Mouse (Mus musculus): ENCODE data around the gene Dstyk.
"Not testable (repeated sequence)": the region's sequence is repeated elsewhere in the genome, so short reads cannot be mapped to it uniquely, and the experiment has no call there.

Gene Dstyk

DNA sequence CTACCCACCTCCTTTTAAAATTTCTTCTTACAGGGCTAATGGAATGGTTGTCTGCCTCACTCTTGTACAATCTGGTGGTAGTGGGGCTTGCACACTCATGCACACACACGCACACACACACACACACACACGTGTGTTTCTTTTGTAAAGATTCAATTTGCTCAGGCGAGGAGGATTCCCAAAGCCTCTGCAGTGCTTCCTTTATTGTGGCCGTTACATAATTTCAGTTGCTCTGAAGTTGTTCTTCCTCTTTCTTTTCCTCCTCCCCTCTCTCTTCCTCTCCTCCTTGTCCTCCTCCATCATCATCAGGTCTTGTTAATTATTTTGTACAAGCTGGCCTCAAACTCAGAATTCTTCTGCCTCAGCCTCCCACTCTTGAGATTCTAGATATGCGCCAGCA is 20.0 kb downstream of the Dstyk start:
- no peak for DNase-seq

DNA sequence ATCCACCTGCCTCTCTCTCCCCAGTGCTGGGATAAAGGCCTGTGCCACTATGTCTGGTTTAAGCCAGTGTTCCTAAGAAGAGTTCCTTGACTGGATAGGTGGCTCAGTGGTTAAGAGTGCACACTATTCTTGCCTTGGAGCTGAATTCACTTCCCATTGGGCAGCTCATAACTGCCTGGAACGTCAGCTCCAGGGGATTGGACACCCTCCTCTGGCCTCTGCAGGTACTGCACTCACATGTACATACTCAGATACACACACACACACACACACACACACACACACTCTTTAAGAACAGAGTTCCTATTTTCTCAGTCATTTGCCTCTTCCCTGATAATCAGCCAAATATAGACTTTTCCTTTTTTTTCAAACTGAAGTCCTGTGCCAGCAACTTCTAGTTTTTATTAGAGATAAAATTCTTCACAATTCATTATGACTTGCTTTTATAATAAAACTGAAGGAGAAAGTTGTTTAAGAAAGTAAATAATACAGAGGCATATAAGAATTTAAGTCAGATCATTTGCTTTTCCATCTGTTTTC is 23.6 kb downstream of the Dstyk start:
- DNase-seq = peak in 1 of 2 experiments; percentile 29

DNA sequence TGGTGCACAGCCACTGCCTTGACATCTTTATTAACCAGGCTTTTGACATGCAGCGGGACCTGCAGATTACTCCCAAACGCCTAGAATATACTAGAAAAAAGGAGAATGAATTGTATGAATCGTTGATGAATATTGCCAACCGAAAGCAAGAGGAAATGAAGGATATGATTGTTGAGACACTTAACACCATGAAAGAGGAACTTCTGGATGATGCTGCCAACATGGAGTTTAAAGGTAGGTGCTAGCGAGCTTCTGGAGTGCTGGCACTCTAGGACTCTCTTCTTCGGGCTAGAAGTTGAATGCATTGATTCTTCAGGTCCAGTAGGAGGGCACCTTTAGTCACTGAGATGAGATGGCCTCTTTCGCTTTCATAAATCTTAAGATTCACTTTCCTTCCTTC is 32.4 kb downstream of the Dstyk start:
- no peak for DNase-seq

DNA sequence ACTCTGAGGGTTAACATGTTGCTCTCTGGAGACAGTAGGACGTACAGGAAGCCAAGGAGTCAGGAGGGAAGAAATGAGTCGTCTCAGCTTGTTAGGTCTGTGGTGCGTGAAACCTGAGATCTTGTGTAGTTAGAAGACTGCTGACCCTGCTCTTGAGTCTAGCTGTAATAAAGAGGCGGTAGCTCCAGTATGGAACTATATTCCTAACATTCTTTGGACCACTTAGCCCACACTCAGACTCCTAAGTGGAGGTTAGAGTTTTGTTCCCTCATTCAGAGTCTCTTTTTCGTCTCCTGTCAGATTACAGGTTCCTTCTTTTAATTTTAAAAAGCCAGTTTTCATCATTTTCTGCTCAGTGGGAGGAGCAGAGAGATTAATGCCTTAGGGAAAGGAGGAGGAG is 47.3 kb downstream of the Dstyk start:
- no peak for DNase-seq

DNA sequence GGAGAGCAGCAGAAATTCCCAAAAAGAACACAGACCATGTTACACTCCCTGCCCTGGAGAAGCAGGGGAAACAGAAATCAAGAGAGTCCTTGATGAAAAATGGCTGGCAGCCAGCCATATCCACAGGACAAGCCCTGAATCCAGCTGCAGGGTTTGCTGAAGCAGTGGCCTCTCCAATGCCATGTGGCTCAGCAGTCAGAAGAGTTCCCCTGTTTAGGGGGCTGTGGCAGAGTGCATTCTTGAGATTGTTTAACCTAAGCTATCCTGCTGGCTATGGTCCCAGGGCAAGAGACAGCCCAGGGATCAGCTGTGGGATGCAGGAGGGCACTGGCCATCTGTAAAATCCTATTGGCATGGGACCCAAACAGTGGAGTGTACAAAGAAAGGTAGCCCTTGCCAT is 51.6 kb downstream of the Dstyk start:
- DNase-seq = peak in 1 of 2 experiments; percentile 50

DNA sequence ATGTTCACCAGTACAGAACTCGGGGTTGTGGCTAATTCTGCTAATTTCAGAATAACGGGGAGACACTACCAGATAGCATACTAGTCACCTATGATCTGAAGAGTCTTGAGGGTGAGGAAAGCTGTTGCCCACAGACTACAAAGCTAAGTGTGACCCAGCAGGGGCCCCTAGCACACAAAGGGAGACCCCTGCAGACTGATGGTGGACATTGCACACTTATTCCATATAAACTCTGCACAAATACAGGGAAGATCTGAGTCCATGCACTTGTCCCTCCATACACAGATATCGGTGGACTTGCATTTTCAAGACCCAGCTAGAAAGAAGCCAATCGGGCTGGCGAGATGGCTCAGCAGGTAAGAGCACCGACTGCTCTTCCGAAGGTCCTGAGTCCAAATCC is 52.2 kb downstream of the Dstyk start:
- DNase-seq = no peak

DNA sequence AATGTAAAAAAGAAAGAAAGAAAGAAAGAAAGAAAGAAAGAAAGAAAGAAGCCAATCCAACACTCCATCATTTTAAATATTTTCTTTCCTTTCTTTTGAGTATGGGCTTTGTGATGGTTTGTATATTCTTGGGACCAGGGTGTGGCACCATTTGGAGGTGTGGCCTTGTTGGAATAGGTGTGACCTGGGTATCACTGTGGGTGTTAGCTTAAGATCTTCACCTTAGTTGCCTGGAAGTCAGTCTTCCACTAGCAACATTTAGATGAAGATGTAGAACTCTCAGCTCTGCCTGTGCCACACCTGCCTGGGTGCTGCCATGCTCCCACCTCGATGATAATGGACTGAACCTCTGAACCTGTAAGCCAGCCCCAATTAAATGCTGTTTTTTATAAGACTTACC is 52.7 kb downstream of the Dstyk start:
- DNase-seq = not testable (repeated sequence)

DNA sequence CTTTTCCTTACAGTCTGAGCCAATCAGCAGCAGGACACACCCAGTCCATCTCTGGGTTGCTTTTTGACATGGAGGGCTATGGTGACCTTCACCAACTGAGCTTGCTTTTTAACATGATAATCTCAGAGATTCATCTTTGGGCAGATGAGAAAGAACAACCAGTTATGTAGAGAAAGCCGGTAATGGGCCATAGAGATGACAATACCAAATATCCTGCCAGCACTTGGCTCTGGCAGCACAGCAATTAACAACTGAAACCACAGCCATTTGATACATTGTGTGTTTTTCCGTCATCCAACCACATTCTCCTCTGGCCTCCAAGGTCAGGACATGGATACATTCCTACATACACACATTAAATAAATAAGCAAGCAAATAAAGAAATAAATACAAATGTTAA is 53.7 kb downstream of the Dstyk start:
- no peak for DNase-seq

DNA sequence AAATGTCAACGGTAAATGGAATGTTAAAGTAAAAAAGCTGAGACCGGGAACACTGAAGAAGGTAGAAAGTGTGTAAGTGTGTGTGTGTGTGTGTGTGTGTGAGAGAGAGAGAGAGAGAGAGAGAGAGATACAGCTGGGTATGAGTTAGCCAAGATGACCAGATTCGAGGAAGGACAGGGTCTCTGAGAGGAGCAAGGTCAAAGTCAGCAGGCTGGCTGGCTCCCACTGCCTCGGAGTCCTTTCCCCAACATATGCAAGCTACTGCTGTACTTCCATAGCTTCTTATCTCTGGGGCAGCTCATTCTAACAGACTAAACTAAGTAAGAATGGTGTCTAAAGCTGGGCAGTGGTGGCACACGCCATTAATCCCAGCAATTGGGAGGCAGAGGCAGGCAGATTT is 54.1 kb downstream of the Dstyk start:
- DNase-seq = no peak

DNA sequence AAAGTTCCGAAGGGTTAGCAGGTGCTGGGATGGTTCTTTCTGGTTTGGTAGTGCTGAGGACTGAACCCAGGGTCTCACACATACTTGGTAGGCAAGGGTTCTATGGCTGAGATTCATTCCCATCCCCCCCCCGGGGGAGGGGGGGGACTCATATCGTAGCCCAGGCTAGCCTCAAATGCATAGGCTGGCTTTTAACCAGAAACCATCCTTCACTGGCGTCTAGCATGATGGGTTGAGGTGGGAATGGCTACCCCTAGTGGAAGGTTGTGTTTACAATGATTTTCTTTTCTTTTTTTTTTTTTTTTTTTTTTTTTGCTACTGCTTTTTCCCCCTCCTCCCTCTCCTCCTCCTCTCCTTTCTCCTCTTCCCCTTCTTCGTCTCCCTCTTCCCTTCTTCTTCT is 55.2 kb downstream of the Dstyk start:
- no peak for DNase-seq

DNA sequence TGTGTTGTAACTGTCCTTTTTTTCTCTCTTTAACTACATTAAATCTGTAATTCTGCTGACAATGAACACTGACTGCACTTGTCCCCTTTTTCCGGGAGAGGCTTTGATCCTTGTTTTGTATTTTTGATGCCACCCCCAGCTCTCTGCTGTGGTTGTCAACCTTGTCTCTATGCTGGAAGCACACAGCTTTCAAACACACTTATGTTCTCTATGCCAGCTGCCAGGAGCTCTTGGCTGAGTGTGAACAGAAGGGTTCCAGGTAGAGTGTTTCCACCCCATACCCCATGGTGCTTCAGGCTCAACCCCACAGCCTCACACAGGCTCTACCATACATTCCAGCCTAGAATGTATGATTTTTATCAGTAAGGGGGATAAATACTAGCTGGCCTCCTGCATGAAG is 57.1 kb downstream of the Dstyk start:
- DNase-seq = no peak

DNA sequence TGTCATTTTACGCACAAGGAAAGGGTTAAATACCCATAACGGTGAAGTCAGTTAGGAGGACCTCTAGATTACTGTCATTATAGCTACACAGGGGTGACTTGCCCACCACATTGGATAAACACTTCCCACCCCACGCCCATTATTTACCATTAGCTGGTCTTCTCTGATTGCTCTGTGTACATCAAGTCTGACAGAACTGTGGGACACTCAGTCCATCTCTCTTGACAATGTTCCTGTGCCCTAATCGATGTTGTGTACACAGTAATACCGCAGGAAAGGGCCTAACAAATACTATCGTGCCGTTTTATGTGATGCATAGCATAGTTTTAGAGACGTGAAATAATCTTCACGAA is 59.2 kb downstream of the Dstyk start:
- DNase-seq = no peak

DNA sequence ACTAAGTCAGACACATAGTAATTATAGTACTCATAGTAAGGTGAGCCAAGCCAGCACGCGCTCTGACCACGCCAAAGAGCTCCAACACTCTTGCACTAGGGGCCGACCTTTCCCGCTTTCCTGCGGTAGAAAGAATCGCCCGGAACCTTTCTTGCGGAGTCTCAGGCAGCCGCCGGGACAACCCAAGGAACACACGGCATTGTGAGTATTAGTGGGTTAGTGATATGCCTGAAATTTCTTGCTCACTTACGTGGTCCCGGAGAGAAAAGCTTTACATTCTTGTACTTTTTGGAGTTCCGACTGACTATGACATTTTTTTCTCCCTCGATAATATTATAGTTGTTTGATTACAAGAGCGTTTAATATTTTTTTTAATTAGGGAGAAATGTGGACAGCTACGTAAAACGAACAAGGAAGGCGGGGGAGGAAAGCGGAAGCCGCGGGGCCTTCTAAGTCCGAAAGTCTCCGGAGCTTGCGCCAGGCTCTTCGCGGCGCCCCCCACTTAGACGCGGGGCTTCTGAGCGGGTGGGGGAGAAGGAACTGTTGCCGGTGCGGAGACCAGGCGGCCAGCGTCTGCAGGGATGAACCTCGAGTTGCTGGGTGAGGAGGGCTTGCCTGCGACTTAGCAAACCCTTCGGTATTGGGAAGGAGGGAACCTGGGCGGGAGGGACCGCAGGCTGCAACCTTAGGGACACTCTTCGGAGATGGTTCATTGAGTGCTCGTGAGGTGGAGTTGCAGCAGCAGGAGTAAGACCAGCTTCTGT is 59.8 kb downstream of the Dstyk start, which contains the start of gene Rbbp5:
Rbbp5 (plus strand) TSS at position 438 of the 764 bp plus-strand sequence.
- peak; percentile 88 to 92 for DNase-seq

DNA sequence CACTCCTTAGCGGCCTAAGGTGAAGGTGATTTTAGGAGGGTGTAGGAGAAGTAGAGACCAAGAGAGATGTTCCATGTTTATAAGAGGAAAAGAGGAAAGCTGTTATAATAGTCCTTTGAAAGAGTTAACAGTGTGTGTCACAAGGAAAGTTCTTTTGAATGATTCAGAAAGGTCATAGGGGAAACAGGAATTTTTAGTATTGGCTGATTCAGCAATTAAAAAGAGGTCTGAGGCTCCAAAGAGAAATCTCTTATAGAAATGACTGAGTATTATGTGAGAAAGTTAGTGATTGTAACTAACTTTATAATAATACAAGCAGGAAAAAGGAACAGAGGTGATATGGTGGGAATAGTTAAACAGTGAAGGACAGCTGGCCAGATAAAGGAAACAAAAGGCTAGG is 62.1 kb downstream of the Dstyk start:
- DNase-seq = no peak

DNA sequence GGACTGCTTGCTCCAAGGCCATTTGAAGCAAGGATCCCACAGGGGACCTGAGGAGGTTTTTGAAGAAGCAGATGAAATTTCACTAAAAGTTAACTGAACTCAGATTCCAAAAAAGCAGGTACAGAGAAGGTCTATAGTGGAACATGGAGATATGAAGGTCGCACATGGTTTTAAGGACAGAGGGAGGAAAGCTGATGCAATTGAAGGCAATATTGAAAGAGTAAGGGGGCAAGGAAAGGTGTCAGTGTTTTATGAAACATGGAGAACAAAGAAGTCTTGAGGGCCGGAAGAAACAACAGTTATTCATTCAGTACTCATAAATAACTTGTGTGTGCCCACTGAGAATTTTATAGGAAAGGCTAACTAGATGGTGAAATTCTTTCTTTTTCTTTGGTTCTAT is 64.3 kb downstream of the Dstyk start:
- DNase-seq = no peak

DNA sequence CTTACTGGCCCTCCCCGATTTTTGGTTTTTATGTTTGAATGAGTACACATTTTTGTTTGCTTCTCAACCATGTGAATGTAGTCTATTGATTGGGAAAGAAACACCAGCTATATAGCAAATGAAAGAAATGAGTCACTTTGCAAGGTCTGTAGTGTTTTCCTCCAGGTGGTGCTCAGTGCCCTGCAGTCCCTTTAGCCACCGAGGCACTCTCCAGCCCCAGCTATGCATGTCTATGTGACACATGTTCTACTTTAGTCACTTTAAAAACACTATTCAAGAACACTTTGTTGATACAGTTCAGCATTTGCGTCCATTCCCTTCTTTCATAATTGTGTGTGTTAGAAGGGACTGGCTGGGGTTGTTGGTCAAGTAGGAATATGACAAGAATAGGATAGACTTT is 65.9 kb downstream of the Dstyk start:
- DNase-seq = no peak

DNA sequence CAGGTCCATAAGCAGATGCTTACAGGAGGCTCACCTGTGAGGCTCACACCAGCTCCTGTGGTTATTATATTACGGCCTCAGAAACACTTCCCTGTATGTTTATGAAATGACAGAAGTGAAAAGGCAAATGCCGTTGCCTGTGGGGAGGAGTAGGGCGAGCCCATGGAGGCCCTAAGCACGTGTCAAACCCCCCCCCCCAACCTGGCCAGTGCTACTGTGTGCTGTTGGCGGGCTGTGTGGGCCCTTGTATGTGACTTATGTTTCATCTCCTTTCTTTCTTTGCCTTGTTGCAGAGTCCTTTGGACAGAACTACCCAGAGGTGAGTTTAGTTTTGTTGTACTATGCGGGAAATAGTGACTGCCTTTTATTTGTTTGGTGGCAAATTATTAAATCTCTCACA is 66.4 kb downstream of the Dstyk start:
- no peak for DNase-seq

DNA sequence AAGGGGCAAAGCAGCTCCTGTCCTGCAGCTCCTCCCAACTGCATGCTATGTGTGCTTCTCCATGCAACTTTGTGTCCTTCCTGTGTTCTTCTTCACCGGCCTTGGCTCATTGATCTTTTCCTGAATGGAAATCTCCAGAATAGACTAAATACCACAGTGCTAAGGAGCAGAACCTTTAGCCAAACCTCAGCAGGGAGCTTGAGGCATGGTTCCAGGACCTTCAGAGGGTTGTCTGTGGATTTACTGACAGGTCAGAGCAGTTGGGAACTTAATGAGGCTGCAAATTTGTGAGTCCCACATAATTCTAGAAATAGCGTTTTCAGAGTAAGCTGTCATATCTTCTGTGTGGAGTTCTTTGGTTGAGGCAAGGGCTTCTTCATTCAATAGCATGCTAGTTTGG is 83.2 kb downstream of the Dstyk start:
- no peak for DNase-seq

DNA sequence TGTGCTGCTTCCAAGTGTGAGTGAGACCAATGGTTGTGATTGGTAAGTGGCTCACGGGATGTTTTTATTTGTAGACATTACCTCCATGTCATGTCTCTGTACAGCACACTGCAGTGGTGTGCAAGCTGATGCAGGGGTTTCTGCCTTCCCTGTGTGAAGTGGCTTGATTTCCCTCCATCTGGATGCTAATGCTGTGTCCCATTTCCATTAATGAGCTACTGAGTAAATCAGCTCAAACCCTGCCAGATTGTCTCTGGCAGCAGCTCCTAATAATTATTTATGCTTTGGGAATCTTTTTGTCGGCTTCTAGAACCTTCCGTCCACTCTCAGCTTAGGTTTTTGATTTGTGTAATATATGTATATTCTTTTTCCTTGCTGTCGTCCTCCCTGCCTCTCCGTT is 87.8 kb downstream of the Dstyk start:
- DNase-seq = no peak

DNA sequence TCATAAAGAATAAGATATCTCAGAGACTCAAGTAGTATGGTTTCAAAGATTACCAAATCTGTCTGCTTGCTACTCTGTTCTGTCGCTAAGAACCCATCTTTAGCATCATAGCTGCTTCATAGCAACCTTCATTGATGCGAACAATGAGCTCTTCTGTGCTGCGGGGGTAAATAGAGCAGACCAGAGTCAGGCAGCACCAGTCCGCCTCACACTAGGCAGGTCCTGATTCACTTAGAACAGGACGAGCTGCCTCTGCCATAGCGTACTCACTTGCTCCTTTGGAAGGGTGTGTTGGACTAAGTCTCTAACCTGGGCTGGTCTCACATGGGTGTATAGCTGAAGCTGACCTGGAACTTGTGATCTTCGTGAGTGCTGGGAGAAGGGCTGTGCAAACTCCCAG is 88.7 kb downstream of the Dstyk start, which contains the start of gene Tmem81:
Tmem81 (plus strand) TSS at position 173 of the 400 bp plus-strand sequence.
- DNase-seq = no peak

DNA sequence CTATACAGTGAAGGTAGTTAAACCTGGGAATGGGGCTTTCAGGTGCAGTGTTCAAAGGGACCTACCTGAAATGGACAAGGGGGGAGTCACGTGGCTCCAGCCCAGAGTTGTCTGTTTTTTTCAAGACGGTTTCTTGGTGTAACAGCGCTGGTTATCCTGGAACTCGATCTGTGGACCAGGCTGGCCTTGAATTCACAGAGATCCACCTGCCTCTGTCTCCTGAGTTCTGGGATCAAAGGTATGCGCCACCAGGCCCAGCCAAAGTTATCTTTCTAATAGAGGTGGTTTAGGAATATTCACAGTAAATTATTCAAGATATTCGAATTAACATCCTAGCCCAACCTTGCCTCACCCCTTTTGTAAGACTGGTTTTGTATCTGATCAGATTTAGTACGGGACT is 89.3 kb downstream of the Dstyk start:
- DNase-seq = no peak

DNA sequence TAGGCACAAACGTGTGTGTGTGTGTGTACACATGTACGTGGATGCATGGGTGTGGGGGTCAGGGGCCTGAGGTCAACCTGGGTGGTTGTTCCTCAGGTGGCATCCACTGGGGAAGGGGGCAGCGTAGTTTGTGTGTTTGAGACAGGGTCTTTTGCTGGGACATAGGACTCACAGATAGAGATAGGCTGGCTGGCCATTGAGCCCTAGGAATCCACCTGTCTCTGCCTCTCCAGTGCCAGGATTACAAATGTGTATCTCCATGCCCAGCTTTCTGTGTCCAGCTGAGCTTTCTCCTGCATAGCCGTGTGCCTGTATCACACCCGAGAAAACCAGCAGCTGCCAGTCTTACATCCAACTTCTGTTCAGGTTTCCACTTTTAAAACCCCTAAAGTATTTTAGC is 92.4 kb downstream of the Dstyk start:
- DNase-seq = no peak

DNA sequence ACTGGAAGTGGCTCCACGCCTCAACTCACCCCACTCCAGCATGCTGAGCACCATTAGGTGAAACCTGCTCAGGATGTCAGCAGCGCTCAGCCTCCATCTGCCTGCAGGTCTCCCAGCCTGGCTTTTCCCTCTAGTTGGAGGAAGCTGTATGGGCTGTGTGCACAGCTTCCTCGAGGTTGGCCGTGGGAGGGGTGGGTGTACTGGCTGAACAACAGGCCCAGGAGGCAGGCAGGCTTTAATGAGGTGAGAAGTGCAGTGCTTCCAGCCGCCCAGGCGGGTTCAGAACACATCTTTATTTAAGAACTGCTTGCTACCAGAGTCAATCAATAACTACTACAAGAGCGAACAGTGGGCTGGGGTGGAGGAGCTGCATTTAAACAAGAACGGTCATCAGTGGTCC is 94.2 kb downstream of the Dstyk start:
- no peak for DNase-seq

DNA sequence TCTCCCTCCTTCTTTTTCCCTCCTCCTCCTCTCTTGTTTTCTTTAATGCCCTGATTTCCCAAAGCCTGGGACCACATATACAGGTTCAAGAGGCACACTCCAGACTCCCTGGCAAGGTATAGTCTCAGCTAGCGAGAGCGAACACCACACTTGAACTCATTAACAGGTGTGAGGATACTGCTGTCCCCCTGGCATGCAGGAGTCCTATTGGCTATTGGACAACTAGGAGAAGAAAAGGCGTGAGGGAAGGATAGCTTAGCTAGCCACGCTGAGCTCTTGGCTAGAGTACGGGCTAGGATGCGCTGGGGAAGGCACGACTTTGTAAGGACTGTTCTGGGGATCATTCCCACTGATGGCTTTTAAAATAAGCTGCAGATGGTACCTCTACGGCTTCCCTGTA is 94.8 kb downstream of the Dstyk start:
- no peak for DNase-seq

DNA sequence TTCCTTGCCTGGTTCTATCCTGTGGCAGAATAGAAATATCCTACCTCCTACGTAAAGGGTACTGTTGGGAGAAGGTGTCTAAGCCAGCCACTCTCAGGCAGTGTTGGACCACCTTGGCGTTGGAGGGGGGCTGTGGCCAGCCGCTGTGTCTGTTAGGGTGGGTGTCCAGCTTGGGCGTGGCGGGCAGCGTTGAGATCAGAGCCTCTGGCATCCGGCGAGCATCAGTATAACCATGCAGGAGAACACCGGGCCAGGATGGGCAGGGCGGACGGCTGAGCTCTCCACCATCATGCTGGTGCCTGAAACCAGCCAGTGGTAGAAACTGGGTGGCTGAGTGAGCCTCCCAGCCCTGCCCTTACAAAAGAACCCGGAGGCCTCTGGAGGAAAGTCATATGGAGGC is 98.0 kb downstream of the Dstyk start:
- DNase-seq = no peak

All from kidney, postnatal 36 days (tissue).